Mouse (Mus musculus) hindbrain, embryonic 13.5 days (tissue): Measurements from ENCODE around the gene Uvssa. TPM values are rescaled to one million over a fixed set of nuclear protein-coding genes. Genes with fewer than 3 reads are reported as not detected.

ENCODE experiments used
- ATAC-seq: fragments of 200-750 bp; cut with Nextera tagmentation; 2 replicates; pipeline ENCODE4 v1.8.0; 2017; ENCODE audit warnings: moderate TSS enrichment; ENCODE audit not compliant: low FRiP score
- H3K27ac ChIP-seq: fragments of 300-500 bp; sonication (generic); 2 replicates; pipeline ENCODE4 v1.5.1; 2015; ENCODE audit warnings: inconsistent platforms, mild to moderate bottlenecking, moderate library complexity
- H3K27me3 ChIP-seq: fragments of 300-500 bp; sonication (generic); 2 replicates; pipeline ENCODE4 v1.6.1; 2015; ENCODE audit warnings: mild to moderate bottlenecking, inconsistent platforms
- H3K36me3 ChIP-seq: fragments of 300-500 bp; sonication (generic); 2 replicates; pipeline ENCODE4 v1.6.1; 2015; ENCODE audit warnings: mild to moderate bottlenecking, inconsistent platforms
- H3K4me1 ChIP-seq: fragments of 300-500 bp; sonication (generic); replicated peaks from 2 replicates; pipeline ENCODE4 v1.6.1; 2015; ENCODE audit warnings: inconsistent platforms
- H3K4me2 ChIP-seq: fragments of 300-500 bp; sonication (generic); 2 replicates; pipeline ENCODE4 v1.6.1; 2015; ENCODE audit warnings: inconsistent platforms, mild to moderate bottlenecking, moderate library complexity
- H3K4me3 ChIP-seq: fragments of 300-500 bp; sonication (generic); 2 replicates; pipeline ENCODE4 v1.5.1; 2015; ENCODE audit warnings: mild to moderate bottlenecking, inconsistent platforms
- H3K9ac ChIP-seq: fragments of 300-500 bp; sonication (generic); 2 replicates; pipeline ENCODE4 v1.6.1; 2015; ENCODE audit warnings: mild to moderate bottlenecking, inconsistent platforms
- H3K9me3 ChIP-seq: fragments of 300-500 bp; sonication (generic); 2 replicates; pipeline ENCODE4 v1.6.1; 2016; ENCODE audit warnings: inconsistent platforms
- WGBS: fragments of 180-500 bp; shearing (Covaris S2); methylation state at CpG from one replicate; pipeline ENCODE4 v1.1.7; 2015; 5-methylcytosine and 5-hydroxymethylcytosine counted together
- polyA plus RNA-seq: library from polyadenylated mRNA; unstranded; fragments of >200 nt; fragmentation: Nextera tagmentation; extraction: Ambion mirVana; gene quantifications from 2 replicates; pipeline ENCODE4 v1.2.1, GENCODE M21; 2015

Uvssa gene
- polyA plus RNA-seq, 1 experiment from 2014 or later = 8.7 TPM

- Histone ChIP-seq H3K27ac (no peak overlapping the region), H3K4me2 (no peak overlapping the region), H3K9ac (no peak overlapping the region), H3K4me1 (peaks cover 13% of the 10 kb centered on the region; the same call in 1 of the 2 replicates), H3K27me3 (no peaks in the 10 kb centered on the region), H3K36me3 (peaks cover 7% of the 10 kb centered on the region), H3K4me3 (no peak overlapping the region), H3K9me3 (no peaks in the 10 kb centered on the region)
- ATAC-seq = no peak
- 71% methylated on average over 4 of the region's 4 CpGs for WGBS
Observed at GRCm38 (mm10) chr5:33349706-33350105, 28.6 kb upstream of the Uvssa start.

- H3K36me3 ChIP-seq = no peaks in the 10 kb centered on the region
- ATAC-seq = no peak
- no peak overlapping the region for H3K4me2 ChIP-seq
- 92% methylated on average over 3 of the region's 3 CpGs for WGBS
- H3K4me1 ChIP-seq = peaks cover 16% of the 10 kb centered on the region; the same call in 1 of the 2 replicates
- H3K4me3 ChIP-seq = no peak overlapping the region
- no peak overlapping the region for H3K9ac ChIP-seq
- H3K27ac ChIP-seq = no peak overlapping the region
- no peaks in the 10 kb centered on the region for H3K27me3 ChIP-seq
- no peaks in the 10 kb centered on the region for H3K9me3 ChIP-seq
Observed at GRCm38 (mm10) chr5:33351556-33352272, 26.6 kb upstream of the Uvssa start.

GRCm38 (mm10) chr5:33352273-33352645 lies 26.1 kb upstream of the Uvssa start:
- Histone ChIP-seq H3K4me2 (no peak overlapping the region), H3K9me3 (no peaks in the 10 kb centered on the region), H3K36me3 (no peaks in the 10 kb centered on the region), H3K27me3 (no peaks in the 10 kb centered on the region), H3K9ac (no peak overlapping the region), H3K4me3 (no peak overlapping the region), H3K4me1 (peaks cover 16% of the 10 kb centered on the region; the same call in 1 of the 2 replicates), H3K27ac (no peak overlapping the region)
- 88% methylated on average over 8 of the region's 8 CpGs for WGBS
- ATAC-seq = no peak

- no peak for ATAC-seq
- Histone ChIP-seq H3K36me3 (no peaks in the 10 kb centered on the region), H3K27me3 (no peaks in the 10 kb centered on the region), H3K27ac (no peak overlapping the region), H3K4me3 (no peak overlapping the region), H3K4me2 (no peak overlapping the region), H3K4me1 (peaks cover 12% of the 10 kb centered on the region; the same call in 1 of the 2 replicates), H3K9ac (no peak overlapping the region), H3K9me3 (no peaks in the 10 kb centered on the region)
- WGBS = 85% methylated on average over 3 of the region's 3 CpGs
Observed at GRCm38 (mm10) chr5:33353011-33353410, 25.3 kb upstream of the Uvssa start.

GRCm38 (mm10) chr5:33357494-33357893 lies 20.9 kb upstream of the Uvssa start:
- no peak overlapping the region for H3K4me3 ChIP-seq
- WGBS = 94% methylated on average over 1 of the region's 1 CpGs
- H3K36me3 ChIP-seq = peaks cover 40% of the 10 kb centered on the region
- ATAC-seq = no peak
- H3K27me3 ChIP-seq = no peaks in the 10 kb centered on the region
- H3K9ac ChIP-seq = no peak overlapping the region
- no peak overlapping the region for H3K27ac ChIP-seq
- H3K9me3 ChIP-seq = no peaks in the 10 kb centered on the region
- H3K4me1 ChIP-seq = peaks cover 12% of the 10 kb centered on the region; the same call in 1 of the 2 replicates
- no peak overlapping the region for H3K4me2 ChIP-seq

- Histone ChIP-seq H3K27me3 (no peaks in the 10 kb centered on the region), H3K27ac (no peak overlapping the region), H3K4me3 (no peak overlapping the region), H3K9ac (no peak overlapping the region), H3K4me2 (no peak overlapping the region), H3K4me1 (0 out of 2 replicates have a peak, but pooled peaks cover 6% of the 10 kb centered on the region), H3K36me3 (peaks cover 50% of the 10 kb centered on the region), H3K9me3 (no peaks in the 10 kb centered on the region)
- no peak for ATAC-seq
- WGBS = 93% methylated on average over 4 of the region's 4 CpGs
Observed at GRCm38 (mm10) chr5:33358467-33358866, 19.9 kb upstream of the Uvssa start.

- 93% methylated on average over 5 of the region's 5 CpGs for WGBS
- Histone ChIP-seq H3K27ac (no peak overlapping the region), H3K36me3 (peaks cover 95% of the 10 kb centered on the region), H3K4me2 (no peak overlapping the region), H3K9me3 (no peaks in the 10 kb centered on the region), H3K4me3 (no peak overlapping the region), H3K27me3 (no peaks in the 10 kb centered on the region), H3K4me1 (no peaks in the 10 kb centered on the region), H3K9ac (no peak overlapping the region)
- no peak for ATAC-seq
Observed at GRCm38 (mm10) chr5:33363263-33363662, 15.1 kb upstream of the Uvssa start.

GRCm38 (mm10) chr5:33368651-33369050 lies 9.7 kb upstream of the Uvssa start:
- 88% methylated on average over 4 of the region's 4 CpGs for WGBS

GRCm38 (mm10) chr5:33371137-33371536 lies 7.2 kb upstream of the Uvssa start:
- H3K4me2 ChIP-seq = no peak overlapping the region
- H3K27me3 ChIP-seq = no peaks in the 10 kb centered on the region
- ATAC-seq = no peak
- H3K36me3 ChIP-seq = peaks cover 85% of the 10 kb centered on the region
- H3K27ac ChIP-seq = no peak overlapping the region
- H3K4me1 ChIP-seq = no peaks in the 10 kb centered on the region
- no peaks in the 10 kb centered on the region for H3K9me3 ChIP-seq
- H3K9ac ChIP-seq = no peak overlapping the region
- no peak overlapping the region for H3K4me3 ChIP-seq

More at GRCm38 (mm10) chr5:33368651-33369050, 9.7 kb upstream of the Uvssa start:
- H3K9ac ChIP-seq = no peak overlapping the region
- H3K4me2 ChIP-seq = no peak overlapping the region
- H3K9me3 ChIP-seq = no peaks in the 10 kb centered on the region
- no peak overlapping the region for H3K27ac ChIP-seq
- H3K27me3 ChIP-seq = no peaks in the 10 kb centered on the region
- H3K36me3 ChIP-seq = peaks cover 99% of the 10 kb centered on the region
- H3K4me3 ChIP-seq = no peak overlapping the region
- no peaks in the 10 kb centered on the region for H3K4me1 ChIP-seq
- ATAC-seq = no peak

- Histone ChIP-seq H3K36me3 (peaks cover 80% of the 10 kb centered on the region), H3K9ac (no peak overlapping the region), H3K4me2 (no peak overlapping the region), H3K4me3 (no peak overlapping the region), H3K9me3 (no peaks in the 10 kb centered on the region), H3K27ac (no peak overlapping the region), H3K27me3 (no peaks in the 10 kb centered on the region), H3K4me1 (no peaks in the 10 kb centered on the region)
- 91% methylated on average over 4 of the region's 4 CpGs for WGBS
- ATAC-seq = no peak
Observed at GRCm38 (mm10) chr5:33371668-33372067, 6.7 kb upstream of the Uvssa start.

GRCm38 (mm10) chr5:33372331-33373038 lies 5.9 kb upstream of the Uvssa start:
- peaks cover 72% of the 10 kb centered on the region for H3K36me3 ChIP-seq
- H3K4me3 ChIP-seq = no peak overlapping the region
- no peak for ATAC-seq
- H3K9me3 ChIP-seq = no peaks in the 10 kb centered on the region
- no peak overlapping the region for H3K4me2 ChIP-seq
- H3K27me3 ChIP-seq = no peaks in the 10 kb centered on the region
- H3K9ac ChIP-seq = no peak overlapping the region
- no peak overlapping the region for H3K27ac ChIP-seq
- 73% methylated on average over 18 of the region's 18 CpGs for WGBS
- peaks cover 3% of the 10 kb centered on the region for H3K4me1 ChIP-seq

- WGBS = 64% methylated on average over 6 of the region's 6 CpGs
- H3K27me3 ChIP-seq = no peaks in the 10 kb centered on the region
- no peaks in the 10 kb centered on the region for H3K9me3 ChIP-seq
- H3K27ac ChIP-seq = no peak overlapping the region
- H3K36me3 ChIP-seq = peaks cover 35% of the 10 kb centered on the region
- peak overlapping the region; percentile 86 for H3K4me2 ChIP-seq
- no peak overlapping the region for H3K9ac ChIP-seq
- peaks cover 17% of the 10 kb centered on the region for H3K4me1 ChIP-seq
- ATAC-seq = no peak
- H3K4me3 ChIP-seq = no peak overlapping the region
Observed at GRCm38 (mm10) chr5:33377176-33377575, 1.2 kb upstream of the Uvssa start.
